Mouse (Mus musculus): ENCODE data around the gene Prok2.
A peak's percentile ranks its signal among the peaks of the same experiment; 100 is the strongest.

Gene Prok2

GRCm38 (mm10) chr6:99725971-99726561, at the start of gene Prok2:
Prok2 (minus strand) TSS chr6:99726392.
- peak; percentile 30 for DNase-seq (ENCODE audit: low read depth, low spot score)

DNA sequence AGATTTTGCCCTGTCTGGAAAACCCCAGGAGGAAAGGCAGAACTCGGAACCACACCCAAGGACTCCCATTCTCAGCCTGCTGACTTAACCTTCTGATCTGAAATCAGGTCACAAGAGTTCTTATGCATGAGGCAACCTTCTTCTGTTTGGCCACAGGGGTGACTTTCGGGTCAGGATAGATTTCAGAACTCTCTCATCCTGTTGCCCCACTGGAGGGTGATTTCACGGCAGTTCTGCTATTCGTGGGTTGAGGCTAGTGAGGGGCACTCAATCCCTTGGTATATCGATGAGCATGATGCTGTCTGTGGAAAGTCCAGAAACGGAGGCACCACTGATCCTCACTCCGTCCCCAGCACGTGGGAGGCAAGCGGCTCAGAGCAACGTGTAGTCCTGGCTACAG, 48.5 kb upstream of the Prok2 start:
- DNase-seq (ENCODE audit: low read depth, low spot score): no peak

- no peak for DNase-seq (ENCODE audit: low read depth, low spot score)
Observed at GRCm38 (mm10) chr6:99768495-99768894, 42.3 kb upstream of the Prok2 start.

DNA sequence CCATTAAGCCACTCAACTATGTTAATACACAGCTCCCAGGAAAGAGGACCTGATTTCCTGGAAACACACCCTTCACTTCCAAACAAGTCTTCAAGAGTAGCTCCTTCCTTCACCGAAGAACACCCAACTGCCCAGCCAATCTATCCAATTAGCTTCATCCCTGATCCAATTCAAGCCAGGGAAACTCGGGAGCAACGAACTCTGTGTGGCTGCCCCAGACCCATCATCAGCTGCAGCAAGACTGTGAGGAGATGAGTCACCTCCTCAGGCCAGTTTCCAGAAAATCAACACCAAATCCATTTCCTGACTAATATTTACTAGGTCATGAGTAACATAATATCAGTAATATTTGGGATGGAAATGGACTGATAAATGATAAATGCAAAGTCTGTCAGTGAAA, 38.7 kb upstream of the Prok2 start:
- DNase-seq (ENCODE audit: low read depth, low spot score): no peak

GRCm38 (mm10) chr6:99762069-99762985, 36.1 kb upstream of the Prok2 start:
- no peak for DNase-seq (ENCODE audit: low read depth, low spot score)

- DNase-seq (ENCODE audit: low read depth, low spot score): no peak
Observed at GRCm38 (mm10) chr6:99756105-99756504, 29.9 kb upstream of the Prok2 start.

GRCm38 (mm10) chr6:99751308-99751707, 25.1 kb upstream of the Prok2 start:
- no peak for DNase-seq (ENCODE audit: low read depth, low spot score)

- no peak for DNase-seq (ENCODE audit: low read depth, low spot score)
Observed at GRCm38 (mm10) chr6:99746275-99746674, 20.1 kb upstream of the Prok2 start.

DNA sequence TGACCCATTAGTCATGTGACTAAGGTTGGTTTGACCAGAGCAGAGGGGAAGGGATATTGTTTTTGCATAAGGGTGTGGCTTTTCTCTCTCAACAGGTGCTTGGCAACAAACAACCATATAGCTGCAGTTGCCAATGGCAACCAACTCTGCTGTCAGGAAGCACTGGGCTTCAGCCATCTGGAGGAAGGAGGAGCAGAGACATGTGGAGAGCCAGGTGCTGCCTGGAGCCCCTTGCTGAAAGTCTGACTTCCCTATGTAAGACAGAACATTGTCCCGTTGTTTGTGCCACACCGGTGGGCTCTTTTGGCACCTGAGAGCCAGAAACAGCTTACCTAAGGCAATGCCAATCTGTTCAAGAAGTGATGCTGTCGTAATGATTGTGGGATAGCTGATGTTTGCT, 16.7 kb upstream of the Prok2 start:
- no peak for DNase-seq (ENCODE audit: low read depth, low spot score)

GRCm38 (mm10) chr6:99734666-99735065, 8.5 kb upstream of the Prok2 start:
- no peak for DNase-seq (ENCODE audit: low read depth, low spot score)

DNA sequence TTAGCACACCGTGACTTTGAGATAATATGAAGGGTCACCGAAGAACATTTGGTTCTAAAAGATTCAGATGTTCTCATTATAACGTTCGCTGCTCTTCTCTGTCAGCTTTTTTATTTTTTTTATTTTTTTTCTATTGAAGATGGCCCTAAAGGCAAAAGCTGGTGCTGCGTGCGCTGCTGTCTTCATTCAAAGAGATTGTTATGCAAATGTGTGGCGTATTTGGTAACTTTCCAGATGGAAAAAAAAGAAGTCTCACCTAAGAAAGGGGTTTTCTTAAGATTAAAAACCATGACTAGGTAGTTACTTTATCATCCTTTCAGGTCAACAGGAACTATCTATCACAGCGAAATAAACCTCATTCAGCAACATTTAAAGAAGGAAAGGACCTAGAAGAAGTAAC, 6.5 kb upstream of the Prok2 start:
- DNase-seq (ENCODE audit: low read depth, low spot score): no peak

DNA sequence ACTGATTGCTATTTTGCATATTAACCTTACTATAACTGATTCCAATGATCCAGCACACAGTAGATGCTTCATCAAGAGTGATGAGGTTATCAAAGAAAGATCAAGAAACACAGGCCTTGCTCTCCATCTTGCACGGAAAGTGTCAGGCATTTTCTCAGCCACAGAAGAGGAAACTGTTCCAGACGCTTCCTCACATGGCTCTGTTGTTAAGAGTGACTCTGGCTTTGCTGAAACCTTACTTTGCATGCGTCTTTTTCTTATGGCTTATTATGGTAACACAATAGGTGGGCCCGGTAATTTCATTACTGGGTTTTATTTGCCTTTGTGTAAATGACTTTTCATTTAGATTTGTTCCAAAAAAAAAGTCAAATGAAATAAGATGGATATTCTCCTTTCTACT, 5.7 kb upstream of the Prok2 start:
- no peak for DNase-seq (ENCODE audit: low read depth, low spot score)

DNA sequence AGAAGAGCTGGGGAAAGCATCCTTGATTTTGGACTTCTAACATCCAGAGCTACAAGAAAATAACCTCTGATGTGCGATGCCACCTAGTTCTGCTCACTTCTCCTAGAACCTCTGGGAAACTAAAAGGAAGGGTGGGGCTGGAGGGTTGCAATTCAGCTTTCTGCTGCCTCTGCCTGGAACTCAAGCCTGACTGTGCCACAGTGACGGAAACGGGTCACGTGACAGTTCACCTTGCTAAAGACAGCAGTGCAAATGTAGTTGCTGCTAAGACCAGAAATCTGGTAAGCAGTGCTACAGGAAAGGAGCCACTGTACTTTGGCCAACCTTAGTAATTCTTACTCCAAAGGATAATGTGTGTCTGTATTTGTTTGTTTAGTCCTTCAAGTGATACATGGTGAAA, 3.7 kb upstream of the Prok2 start:
- no peak for DNase-seq (ENCODE audit: low read depth, low spot score)

DNA sequence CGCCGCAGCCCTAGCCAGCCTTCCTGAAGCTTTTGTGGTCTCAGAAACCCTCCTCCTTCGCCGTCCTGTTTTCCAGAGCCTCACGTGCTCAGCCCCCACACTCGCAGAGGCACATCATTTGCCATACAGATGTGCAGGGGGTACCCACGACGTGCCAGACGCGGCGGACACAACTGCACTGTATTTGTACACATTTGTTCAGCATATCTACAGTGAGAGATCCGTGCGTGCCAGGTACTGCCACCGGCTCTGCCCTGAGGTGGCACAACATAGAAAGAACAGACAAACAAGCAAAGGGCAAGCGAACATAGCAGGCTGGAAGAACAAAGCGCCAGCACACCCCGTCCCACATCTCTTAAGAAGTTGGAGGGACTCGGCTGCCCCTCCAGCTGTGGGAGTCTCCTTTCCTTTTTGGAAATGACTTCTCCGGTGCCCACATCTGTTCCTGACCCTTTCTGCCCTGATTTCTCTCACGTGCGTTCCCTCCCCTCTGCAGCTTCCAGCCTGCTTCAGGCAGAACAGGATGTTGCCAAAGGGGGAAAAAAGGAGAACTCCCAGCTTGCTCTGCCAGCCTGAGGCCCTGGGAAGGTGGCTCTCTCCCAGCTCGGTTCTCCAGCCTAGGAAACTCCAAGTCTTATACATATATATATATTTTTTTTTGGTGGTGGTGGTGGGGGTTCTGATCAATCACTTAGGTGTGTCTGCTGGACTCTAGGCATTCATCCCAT, 548 bp upstream of the Prok2 start:
- peak; percentile 33 for DNase-seq (ENCODE audit: low read depth, low spot score)

- no peak for DNase-seq (ENCODE audit: low read depth, low spot score)
Observed at GRCm38 (mm10) chr6:99722390-99722789, 3.8 kb downstream of the Prok2 start.

DNA sequence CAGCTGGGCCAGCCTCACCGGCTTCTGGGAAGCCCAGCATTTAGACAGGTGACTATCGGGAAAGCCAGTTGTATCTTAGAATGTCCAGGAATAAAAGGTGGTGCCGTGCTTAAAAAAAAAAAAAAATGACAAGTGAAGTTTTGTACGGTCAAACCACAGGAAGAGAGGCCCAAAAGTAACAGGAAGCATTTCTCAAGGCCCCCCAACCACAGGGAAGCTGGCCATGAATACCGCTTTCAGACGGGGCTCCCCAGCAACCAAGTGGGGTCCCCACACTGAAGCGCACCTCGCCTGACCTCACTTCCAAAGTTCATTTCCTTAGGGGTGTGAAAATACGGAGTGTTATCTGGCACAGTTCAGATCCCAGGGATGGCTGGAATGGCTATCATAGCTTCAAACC, 5.2 kb downstream of the Prok2 start:
- no peak for DNase-seq (ENCODE audit: low read depth, low spot score)

- DNase-seq (ENCODE audit: low read depth, low spot score): no peak
Observed at GRCm38 (mm10) chr6:99715913-99716312, 10.3 kb downstream of the Prok2 start.

DNA sequence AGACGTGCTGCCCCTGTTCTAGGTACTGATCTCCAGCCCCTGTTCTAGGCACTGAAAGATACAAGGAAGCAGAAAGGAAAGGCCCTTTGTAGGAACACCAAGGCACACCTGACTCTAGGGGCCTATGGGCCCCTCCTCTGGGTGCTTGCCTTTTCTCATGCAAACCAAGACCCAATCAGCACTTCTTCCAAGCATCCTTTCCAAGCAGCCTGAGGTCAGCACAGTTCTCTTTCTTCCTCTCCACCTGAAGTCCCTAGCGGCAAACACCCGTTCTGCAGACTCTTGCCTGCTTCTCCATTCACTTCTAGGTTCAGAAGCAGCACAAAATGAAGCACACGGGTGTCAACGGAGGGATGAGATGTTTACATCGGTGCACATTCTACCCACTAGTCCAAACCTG, 11.0 kb downstream of the Prok2 start:
- no peak for DNase-seq (ENCODE audit: low read depth, low spot score)

DNA sequence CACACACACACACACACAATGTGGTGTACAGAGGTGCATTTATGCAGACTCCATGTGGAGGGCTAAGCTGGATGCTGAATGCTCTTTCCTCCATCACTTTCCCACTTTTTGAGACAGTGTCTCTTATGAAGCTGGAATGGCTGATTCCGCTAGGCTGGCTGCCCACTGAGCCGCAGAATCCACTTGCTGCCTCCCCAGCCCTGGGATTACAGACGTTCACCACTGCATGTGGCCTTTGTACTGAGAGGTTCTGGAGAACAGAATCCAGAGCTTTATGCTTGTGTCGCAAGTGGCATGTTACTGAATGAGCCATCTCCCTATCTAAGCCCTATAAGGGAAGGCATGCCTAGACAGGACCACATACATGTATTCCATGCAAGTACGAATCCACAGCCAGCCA, 12.9 kb downstream of the Prok2 start:
- DNase-seq (ENCODE audit: low read depth, low spot score): no peak

DNA sequence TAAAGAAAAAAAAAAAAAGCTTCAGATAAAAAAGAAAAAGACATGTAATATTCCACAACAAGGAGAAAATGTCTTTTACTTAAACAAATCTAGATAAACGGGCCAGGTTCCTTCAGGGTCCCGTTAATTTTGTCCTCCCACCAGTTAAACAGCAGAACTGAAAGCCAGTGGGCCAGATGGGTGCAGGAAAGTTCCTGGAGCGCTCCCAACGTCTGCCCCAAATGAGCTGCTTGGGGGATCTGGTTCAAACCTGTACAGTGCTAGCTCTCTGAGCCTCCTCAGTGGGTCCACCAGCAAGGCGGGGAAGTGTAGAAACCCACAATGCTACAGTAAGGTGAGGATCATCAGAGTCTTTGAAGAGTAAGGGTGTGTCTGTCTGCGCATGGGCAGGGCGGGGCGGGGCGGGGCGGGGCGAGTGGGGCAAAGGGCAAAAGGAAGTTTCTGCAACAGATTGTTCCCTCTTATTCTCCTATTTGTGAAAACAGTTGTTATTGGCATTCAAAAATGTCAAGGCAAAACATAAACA, 14.6 kb downstream of the Prok2 start:
- DNase-seq (ENCODE audit: low read depth, low spot score): no peak

DNA sequence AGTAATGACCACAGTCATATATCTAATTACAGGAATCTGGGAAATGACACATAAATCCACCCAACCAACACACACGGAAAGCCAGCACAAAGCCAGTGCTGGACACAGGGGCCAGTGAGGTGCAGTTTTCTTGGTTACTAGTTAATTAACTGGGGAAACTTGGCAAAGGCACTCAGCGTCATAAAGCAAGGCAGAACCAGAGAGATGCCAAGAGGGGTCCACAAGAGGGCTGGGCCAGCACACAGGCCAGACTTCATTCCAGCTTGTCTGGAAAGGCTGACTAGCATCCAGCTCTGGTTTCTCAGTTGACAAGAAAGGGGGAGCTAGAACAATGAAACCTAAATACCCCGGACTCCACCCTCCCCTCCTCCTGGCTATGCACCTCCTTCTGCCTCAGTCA, 25.7 kb downstream of the Prok2 start:
- DNase-seq (ENCODE audit: low read depth, low spot score): no peak

Data from forelimb bud, embryonic 11.5 days (tissue).